Mouse (Mus musculus): ENCODE data around the gene Trcg1.

The Trcg1 gene

DNA sequence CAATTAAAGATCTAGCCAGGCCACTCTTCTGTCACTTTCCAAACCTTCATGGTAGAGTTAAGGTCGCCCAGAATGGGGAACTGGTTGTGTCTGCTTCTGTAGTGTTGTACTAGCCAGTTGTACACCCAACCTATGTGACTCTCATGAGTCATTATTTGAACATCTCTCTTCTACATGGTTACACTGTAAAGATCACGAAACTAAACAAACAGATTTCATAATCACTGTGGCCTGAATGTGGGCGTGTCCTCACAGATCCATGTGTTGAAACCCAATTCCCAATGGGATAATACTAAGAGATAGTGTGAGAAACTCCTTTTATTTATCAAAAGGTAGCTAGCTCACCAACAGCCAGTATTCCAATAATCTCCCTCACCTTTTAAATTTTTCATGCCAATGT is 59.3 kb downstream of the Trcg1 start:
- DNase-seq (ENCODE audit: low spot score in 2 of 2) = no peak

DNA sequence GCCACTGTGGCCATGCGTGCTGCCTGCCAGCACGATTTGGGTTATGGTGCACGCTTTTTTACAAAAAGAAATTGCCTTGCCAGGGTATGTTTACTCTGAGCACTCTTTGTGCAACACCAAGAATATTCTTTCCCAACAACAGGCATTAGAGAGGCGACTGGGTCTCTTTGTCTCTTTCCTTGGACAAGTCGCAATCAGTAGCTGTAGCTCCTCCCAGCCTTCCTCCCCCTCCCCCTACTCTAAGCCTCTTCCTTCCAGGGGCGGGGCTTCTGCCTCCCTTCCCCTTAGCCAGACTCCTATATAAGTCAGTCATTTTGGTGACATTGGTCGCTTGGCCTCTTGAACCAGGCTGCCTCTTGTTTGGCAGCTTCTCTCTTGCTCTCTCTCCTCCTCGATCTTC is 59.9 kb downstream of the Trcg1 start:
- DNase-seq (ENCODE audit: low spot score in 2 of 2) = no peak

DNA sequence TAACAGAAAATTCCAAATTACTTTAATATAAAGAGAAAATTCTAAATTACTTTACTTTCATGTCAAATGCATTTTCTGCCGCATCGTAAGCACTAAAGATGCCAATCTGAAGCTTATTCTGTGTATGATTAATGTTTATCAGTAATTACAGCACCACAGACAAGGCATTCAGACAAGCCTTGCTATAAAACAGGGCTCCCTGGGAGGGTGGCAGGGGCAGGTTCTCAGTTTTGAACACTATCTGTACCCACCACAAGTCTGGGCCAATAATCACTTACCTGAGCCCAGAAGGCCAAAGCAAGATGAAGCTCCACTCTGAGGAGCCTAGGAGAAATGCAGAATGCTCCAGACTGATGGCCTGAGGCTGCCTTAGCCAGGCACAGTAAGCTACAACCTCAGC is 61.6 kb downstream of the Trcg1 start:
- DNase-seq (ENCODE audit: low spot score in 2 of 2) = no peak

Measured in urinary bladder, postnatal 4 days (tissue).